22 mouse cellular contexts compared by ENCODE assay signal in the genomic region with DNA sequence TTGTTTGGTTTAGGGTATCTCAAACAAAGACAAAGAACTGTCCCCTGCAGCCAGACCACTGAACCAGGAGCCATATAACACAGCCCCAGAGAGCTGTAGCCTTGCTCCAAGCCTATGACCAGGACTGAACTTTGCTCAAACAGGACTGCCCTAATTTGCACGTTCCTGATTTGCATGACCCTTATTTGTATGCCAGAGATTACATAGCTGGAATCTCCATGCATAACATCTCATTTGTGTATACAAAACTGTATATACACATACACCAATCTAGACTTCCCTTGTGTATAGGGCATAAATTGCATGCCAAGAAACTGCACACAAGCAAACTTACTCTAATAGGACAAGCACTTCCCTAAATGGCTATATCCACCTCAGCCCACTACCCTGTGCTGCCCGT.
DNase-seq lines count a peak whose midpoint lies in the region; ATAC-seq and TF ChIP-seq lines count a peak whose summit lies in the region.
"Had no signal": no experiment of that assay in that cellular context is flagged by ENCODE, and none has a peak within 500 bp of the region (broad histone marks: within the 10 kb centered on the region; RNA-seq: fewer than 3 reads in every experiment).

No protein-coding gene starts in this region.

- H3K79me2 ChIP-seq in liver, adult 2 months (ENCODE audit: control insufficient read depth, insufficient read depth, low read length), result no peaks in the 10 kb centered on the region
- no peaks in the 10 kb centered on the region for H3K79me2 ChIP-seq in CH12.LX (replicated peaks; ENCODE audit: control insufficient read depth, extremely low read depth, insufficient read depth, poor library complexity, severe bottlenecking)

- H3K4me2 ChIP-seq in intestine, embryonic 16.5 days (ENCODE audit: low read depth, low read length), result no peak overlapping the region
- H3K4me2 ChIP-seq in intestine, embryonic 15.5 days (replicated peaks), result no peak overlapping the region
- no peak overlapping the region for H3K4me2 ChIP-seq in lung, embryonic 15.5 days
- peak overlapping the region; percentile 6; the same call in 1 of the 2 replicates for H3K4me2 ChIP-seq in CH12.LX (ENCODE audit: insufficient read depth, low read depth, poor library complexity, severe bottlenecking)

- no peaks in the 10 kb centered on the region for H3K36me3 ChIP-seq in intestine, embryonic 16.5 days (ENCODE audit: control insufficient read depth, insufficient read depth, low read length)
- no peaks in the 10 kb centered on the region for H3K36me3 ChIP-seq in intestine, embryonic 15.5 days
- H3K36me3 ChIP-seq in liver, adult 2 months (ENCODE audit: control insufficient read depth, insufficient read depth, low read length), result no peaks in the 10 kb centered on the region
- no peaks in the 10 kb centered on the region for H3K36me3 ChIP-seq in lung, embryonic 15.5 days
- no peaks in the 10 kb centered on the region for H3K36me3 ChIP-seq in CH12.LX (replicated peaks in 1 of 2; ENCODE audit: control insufficient read depth in 1 of 2, insufficient read depth in 1 of 2, low read length in 1 of 2)
- H3K36me3 ChIP-seq: G1E had no signal

- in situ Hi-C loops in CH12.LX (cut with MboI; ENCODE audit: low pct_ligation_motif_present, low pct_unique_long_range_greater_than_20kb, low sequenced_read_pairs), result no loop called here

- no peak for TF ChIP-seq CTCF in liver, adult 2 months (IDR thresholded peaks at IDR 0.05; ENCODE audit: low read depth, low read length)
- no peak for TF ChIP-seq CTCF in CH12.LX (conservative IDR thresholded peaks at IDR 0.05 in 1 of 2, IDR thresholded peaks at IDR 0.05 in 1 of 2; ENCODE audit: low read depth in 2 of 2, low read length in 2 of 2)

- no peak overlapping the region for H3K4me3 ChIP-seq in intestine, embryonic 16.5 days (ENCODE audit: low read length)
- H3K4me3 ChIP-seq in intestine, embryonic 15.5 days (replicated peaks), result no peak overlapping the region
- no peak overlapping the region for H3K4me3 ChIP-seq in liver, adult 2 months (ENCODE audit: insufficient read depth, low read depth, low read length)
- H3K4me3 ChIP-seq in lung, embryonic 15.5 days, result no peak overlapping the region
- H3K4me3 ChIP-seq in CH12.LX (replicated peaks in 1 of 3; ENCODE audit: low read depth in 2 of 3, low read length in 2 of 3, poor library complexity in 1 of 3), result no peak overlapping the region

- no peak for TF ChIP-seq RAD21 in CH12.LX (IDR thresholded peaks at IDR 0.05; ENCODE audit: low read depth, low read length)

- 0 out of 2 replicates have a peak, but pooled peaks have one; percentile 48 for ATAC-seq in intestine, embryonic 16.5 days
- ATAC-seq in intestine, embryonic 15.5 days, result no peak
- ATAC-seq in lung, embryonic 15.5 days (ENCODE audit: borderline replicate concordance, extremely low read depth, low FRiP score, low TSS enrichment), result peak; percentile 27; the same call in 1 of the 2 replicates
- ATAC-seq: activated CD4-positive, CD25-positive, alpha-beta regulatory T cell, adult 4 months; CD4-positive, CD25-positive, alpha-beta regulatory T cell, adult 4 months; Patski had no signal

- no peak for TF ChIP-seq POLR2A in liver, adult 2 months (IDR thresholded peaks at IDR 0.05; ENCODE audit: extremely low read depth, insufficient read depth, low read length)
- no peak for TF ChIP-seq POLR2A in CH12.LX (IDR thresholded peaks at IDR 0.05; ENCODE audit: low read depth, low read length)

- DNase-seq in liver, adult 2 months (ENCODE audit: extremely low read depth, low read depth, low spot score), result peak; percentile 51
- DNase-seq in liver (no peak), CH12.LX (ENCODE audit: extremely low read depth) (peak; percentile 48)
- no peak for DNase-seq in lung, adult 18-20 months
- no peak for DNase-seq in adrenal gland, postnatal 10 days
- DNase-seq: adrenal gland, adult 2 months; adrenal gland, adult 8-10 months; adrenal gland, postnatal 14 days; adrenal gland, postnatal 25 days; adrenal gland, postnatal 36 days; B cell, adult 2 months; cerebellum, adult 11 months; cerebellum, adult 11-12 months; cerebellum, adult 18-20 months; cerebellum, adult 2 months had no signal

- no peak overlapping the region for H3K9ac ChIP-seq in intestine, embryonic 16.5 days (ENCODE audit: low read depth, low read length)
- H3K9ac ChIP-seq in intestine, embryonic 15.5 days, result no peak overlapping the region
- no peak overlapping the region for H3K9ac ChIP-seq in liver, adult 2 months (ENCODE audit: low read depth, low read length)
- H3K9ac ChIP-seq in lung, embryonic 15.5 days, result no peak overlapping the region
- no peak overlapping the region for H3K9ac ChIP-seq in CH12.LX (ENCODE audit: insufficient read depth, low read depth)

- 37% methylated on average over 2 of the region's 2 CpGs for WGBS in intestine, embryonic 16.5 days
- 46% methylated on average over 2 of the region's 2 CpGs for WGBS in intestine, embryonic 15.5 days
- WGBS in liver, adult 2 months, result 8% methylated on average over 2 of the region's 2 CpGs
- WGBS in lung, embryonic 15.5 days, result 36% methylated on average over 2 of the region's 2 CpGs

- no peaks in the 10 kb centered on the region for H3K4me1 ChIP-seq in intestine, embryonic 16.5 days (ENCODE audit: control insufficient read depth, insufficient read depth, low read length)
- no peaks in the 10 kb centered on the region for H3K4me1 ChIP-seq in intestine, embryonic 15.5 days (replicated peaks)
- peaks cover 2% of the 10 kb centered on the region for H3K4me1 ChIP-seq in liver, adult 2 months (ENCODE audit: control insufficient read depth, insufficient read depth, low read length)
- H3K4me1 ChIP-seq in lung, embryonic 15.5 days, result no peaks in the 10 kb centered on the region
- H3K4me1 ChIP-seq in CH12.LX (ENCODE audit: control insufficient read depth in 1 of 2, insufficient read depth in 2 of 2), result peaks cover 9 to 47% of the 10 kb centered on the region in 2 experiments; a peak in 3 of 4 replicates

- no peaks in the 10 kb centered on the region for H3K9me3 ChIP-seq in intestine, embryonic 16.5 days (ENCODE audit: control insufficient read depth, low read length)
- H3K9me3 ChIP-seq in intestine, embryonic 15.5 days, result no peaks in the 10 kb centered on the region
- no peaks in the 10 kb centered on the region for H3K9me3 ChIP-seq in lung, embryonic 15.5 days
- no peaks in the 10 kb centered on the region for H3K9me3 ChIP-seq in CH12.LX (replicated peaks; ENCODE audit: low read length)
- H3K9me3 ChIP-seq: G1E had no signal

- no peak for TF ChIP-seq EP300 in CH12.LX (IDR thresholded peaks at IDR 0.05; ENCODE audit: low read length)

- no peak overlapping the region for H3K27ac ChIP-seq in intestine, embryonic 16.5 days (ENCODE audit: low read length)
- no peak overlapping the region for H3K27ac ChIP-seq in intestine, embryonic 15.5 days
- H3K27ac ChIP-seq in liver, adult 2 months (replicated peaks; ENCODE audit: insufficient read depth, low read depth, low read length), result no peak overlapping the region
- H3K27ac ChIP-seq in lung, embryonic 15.5 days, result no peak overlapping the region
- no peak overlapping the region for H3K27ac ChIP-seq in CH12.LX (ENCODE audit: insufficient read depth, low read depth)

- dilution Hi-C loops in CH12.LX (cut with MboI; ENCODE audit: extremely low pct_ligation_motif_present, extremely low pct_unique_long_range_greater_than_20kb, low sequenced_read_pairs), result no loop called here

- H3K27me3 ChIP-seq in intestine, embryonic 16.5 days (replicated peaks; ENCODE audit: control insufficient read depth, insufficient read depth, low read length), result no peaks in the 10 kb centered on the region
- no peaks in the 10 kb centered on the region for H3K27me3 ChIP-seq in intestine, embryonic 15.5 days (replicated peaks)
- no peaks in the 10 kb centered on the region for H3K27me3 ChIP-seq in liver, adult 2 months (ENCODE audit: control insufficient read depth, insufficient read depth, low read length)
- no peaks in the 10 kb centered on the region for H3K27me3 ChIP-seq in lung, embryonic 15.5 days
- no peaks in the 10 kb centered on the region for H3K27me3 ChIP-seq in CH12.LX (replicated peaks)
- H3K27me3 ChIP-seq: Patski had no signal

TF ChIP-seq in CH12.LX, 34 proteins besides CTCF, POLR2A, EP300 and RAD21:
- TF ChIP-seq HCFC1 (IDR thresholded peaks at IDR 0.05; ENCODE audit: low read depth, low read length), result no peak
- TF ChIP-seq BHLHE40 (IDR thresholded peaks at IDR 0.05; ENCODE audit: low read depth, low read length), result peak; percentile 50; the same call in 1 of the 2 replicates

Comparison
In these comparisons a context has a peak if more than half of its experiments do, and no peak if none do; other contexts are left out.
1. DNase-seq: peak in liver, adult 2 months (single experiment) and CH12.LX (single experiment); none in liver (single experiment), lung, adult 18-20 months (0 of 2) and adrenal gland, postnatal 10 days (single experiment).